Mouse (Mus musculus): ENCODE measurements around the gene Pitpnm2.

Gene Pitpnm2

GRCm38 (mm10) chr5:124111077-124111741 is 138.4 kb downstream of the Pitpnm2 start:
- no peaks in the 10 kb centered on the region for H3K36me3 ChIP-seq (ENCODE audit: insufficient read depth, low read length)
- peaks cover 18% of the 10 kb centered on the region for H3K4me1 ChIP-seq (replicated peaks; ENCODE audit: low read depth, low read length)
- no peaks in the 10 kb centered on the region for H3K27me3 ChIP-seq (ENCODE audit: insufficient read depth, low read length)
- TF ChIP-seq POU5F1 (IDR thresholded peaks at IDR 0.05; ENCODE audit: borderline replicate concordance, low read length): no peak
- no peak for TF ChIP-seq NANOG (IDR thresholded peaks at IDR 0.05; ENCODE audit: borderline replicate concordance, low read length)
- TF ChIP-seq CTCF (conservative IDR thresholded peaks at IDR 0.05; ENCODE audit: low read length): peak; percentile 79
- H3K4me3 ChIP-seq (replicated peaks; ENCODE audit: low read length): peak overlapping the region; percentile 82
- peaks cover 25% of the 10 kb centered on the region for H3K9me3 ChIP-seq (ENCODE audit: low read length)

GRCm38 (mm10) chr5:124103552-124103951 is 146.0 kb downstream of the Pitpnm2 start:
- no peaks in the 10 kb centered on the region for H3K27me3 ChIP-seq (ENCODE audit: insufficient read depth, low read length)
- no peaks in the 10 kb centered on the region for H3K4me1 ChIP-seq (replicated peaks; ENCODE audit: low read depth, low read length)
- no peaks in the 10 kb centered on the region for H3K36me3 ChIP-seq (ENCODE audit: insufficient read depth, low read length)

DNA sequence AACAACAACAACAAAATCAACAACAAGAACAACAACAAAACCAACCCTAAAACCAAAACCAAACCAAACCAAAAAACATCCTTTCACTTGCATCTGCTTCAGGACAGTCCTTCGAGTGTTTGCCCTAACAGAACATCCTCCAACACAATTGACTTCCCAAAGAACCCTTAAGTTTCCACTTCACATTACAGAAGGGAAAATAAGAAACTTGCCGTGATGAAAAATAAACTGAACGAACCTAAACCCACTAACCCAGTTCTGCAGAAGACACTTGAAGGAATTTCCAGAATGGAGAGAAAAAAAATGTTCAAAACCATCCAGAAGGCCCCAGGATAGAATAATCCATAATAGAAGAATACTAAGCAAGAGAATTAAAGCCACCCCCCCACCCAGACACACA is 146.5 kb downstream of the Pitpnm2 start:
- Histone ChIP-seq H3K9me3 (ENCODE audit: low read length) (peaks cover 38% of the 10 kb centered on the region), H3K27me3 (ENCODE audit: insufficient read depth, low read length) (no peaks in the 10 kb centered on the region), H3K4me3 (replicated peaks; ENCODE audit: low read length) (no peak overlapping the region), H3K4me1 (replicated peaks; ENCODE audit: low read depth, low read length) (no peaks in the 10 kb centered on the region), H3K36me3 (ENCODE audit: insufficient read depth, low read length) (no peaks in the 10 kb centered on the region)
- TF ChIP-seq NANOG (IDR thresholded peaks at IDR 0.05; ENCODE audit: borderline replicate concordance, low read length) (no peak), CTCF (conservative IDR thresholded peaks at IDR 0.05; ENCODE audit: low read length) (no peak), POU5F1 (IDR thresholded peaks at IDR 0.05; ENCODE audit: borderline replicate concordance, low read length) (no peak)

More at GRCm38 (mm10) chr5:124103552-124103951, 146.0 kb downstream of the Pitpnm2 start:
- peaks cover 38% of the 10 kb centered on the region for H3K9me3 ChIP-seq (ENCODE audit: low read length)
- no peak overlapping the region for H3K4me3 ChIP-seq (replicated peaks; ENCODE audit: low read length)
- TF ChIP-seq POU5F1 (IDR thresholded peaks at IDR 0.05; ENCODE audit: borderline replicate concordance, low read length) (no peak), NANOG (IDR thresholded peaks at IDR 0.05; ENCODE audit: borderline replicate concordance, low read length) (no peak), CTCF (conservative IDR thresholded peaks at IDR 0.05; ENCODE audit: low read length) (no peak)

GRCm38 (mm10) chr5:124102326-124102725 is 147.2 kb downstream of the Pitpnm2 start:
- H3K36me3 ChIP-seq (ENCODE audit: insufficient read depth, low read length): no peaks in the 10 kb centered on the region
- no peaks in the 10 kb centered on the region for H3K27me3 ChIP-seq (ENCODE audit: insufficient read depth, low read length)
- TF ChIP-seq CTCF (conservative IDR thresholded peaks at IDR 0.05; ENCODE audit: low read length): no peak
- TF ChIP-seq POU5F1 (IDR thresholded peaks at IDR 0.05; ENCODE audit: borderline replicate concordance, low read length): no peak
- no peak for TF ChIP-seq NANOG (IDR thresholded peaks at IDR 0.05; ENCODE audit: borderline replicate concordance, low read length)
- no peaks in the 10 kb centered on the region for H3K4me1 ChIP-seq (replicated peaks; ENCODE audit: low read depth, low read length)
- peaks cover 38% of the 10 kb centered on the region for H3K9me3 ChIP-seq (ENCODE audit: low read length)
- no peak overlapping the region for H3K4me3 ChIP-seq (replicated peaks; ENCODE audit: low read length)

DNA sequence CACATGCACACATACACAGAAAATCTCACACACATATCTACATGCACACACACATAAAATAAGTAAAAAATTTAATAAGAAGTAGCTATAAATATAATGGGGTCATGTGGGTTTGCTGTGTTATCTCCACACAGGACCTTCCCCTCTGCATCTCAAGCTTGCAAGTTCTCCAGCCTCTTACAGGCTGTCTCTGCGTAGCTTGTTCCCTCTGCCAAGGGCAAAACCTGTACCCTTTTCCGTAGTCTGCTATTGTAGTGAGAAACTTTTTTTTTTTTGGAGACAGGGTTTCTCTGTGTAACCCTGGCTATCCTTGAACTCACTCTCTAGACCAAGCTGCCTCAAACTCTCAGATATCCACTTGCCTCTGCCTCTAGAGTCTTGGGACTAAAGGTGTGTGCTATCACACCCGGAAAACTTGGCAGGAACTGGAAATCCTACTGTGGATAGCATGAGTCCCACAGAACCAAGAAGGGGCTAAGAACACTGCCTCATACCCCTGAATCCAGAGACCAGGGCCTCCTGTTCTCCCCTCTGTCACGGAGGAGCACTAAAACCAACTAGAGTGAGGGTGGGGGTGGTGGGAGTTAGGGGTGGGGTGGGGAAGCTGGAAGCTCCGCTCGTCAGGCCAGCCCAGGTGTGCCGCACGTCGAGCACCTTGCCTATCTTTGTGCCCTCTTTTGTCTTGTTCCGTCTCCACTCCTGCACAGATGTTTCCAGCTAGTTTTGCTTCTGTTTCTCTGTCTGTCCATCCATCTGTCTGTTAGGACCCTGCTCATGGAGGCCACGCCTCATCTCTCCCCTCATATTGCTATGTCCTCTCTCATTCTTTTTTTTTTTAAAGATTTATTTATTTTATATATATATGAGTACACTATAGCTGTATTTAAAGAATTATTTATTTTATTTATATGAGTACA is 149.2 kb downstream of the Pitpnm2 start:
- Histone ChIP-seq H3K9me3 (ENCODE audit: low read length) (peaks cover 38% of the 10 kb centered on the region), H3K27me3 (ENCODE audit: insufficient read depth, low read length) (peaks cover 2% of the 10 kb centered on the region), H3K36me3 (ENCODE audit: insufficient read depth, low read length) (no peaks in the 10 kb centered on the region), H3K4me1 (replicated peaks; ENCODE audit: low read depth, low read length) (peaks cover 3% of the 10 kb centered on the region), H3K4me3 (replicated peaks; ENCODE audit: low read length) (no peak overlapping the region)
- TF ChIP-seq CTCF (conservative IDR thresholded peaks at IDR 0.05; ENCODE audit: low read length): no peak
- TF ChIP-seq NANOG (IDR thresholded peaks at IDR 0.05; ENCODE audit: borderline replicate concordance, low read length): no peak
- TF ChIP-seq POU5F1 (IDR thresholded peaks at IDR 0.05; ENCODE audit: borderline replicate concordance, low read length): no peak

- no peak overlapping the region for H3K4me3 ChIP-seq (replicated peaks; ENCODE audit: low read length)
- H3K36me3 ChIP-seq (ENCODE audit: insufficient read depth, low read length): no peaks in the 10 kb centered on the region
- H3K9me3 ChIP-seq (ENCODE audit: low read length): peaks cover 33% of the 10 kb centered on the region
- TF ChIP-seq CTCF (conservative IDR thresholded peaks at IDR 0.05; ENCODE audit: low read length): no peak
- TF ChIP-seq NANOG (IDR thresholded peaks at IDR 0.05; ENCODE audit: borderline replicate concordance, low read length): no peak
- TF ChIP-seq POU5F1 (IDR thresholded peaks at IDR 0.05; ENCODE audit: borderline replicate concordance, low read length): no peak
- peaks cover 14% of the 10 kb centered on the region for H3K4me1 ChIP-seq (replicated peaks; ENCODE audit: low read depth, low read length)
- H3K27me3 ChIP-seq (ENCODE audit: insufficient read depth, low read length): peaks cover 16% of the 10 kb centered on the region
These were observed 150.6 kb downstream of the Pitpnm2 start for GRCm38 (mm10) chr5:124098923-124099322.

DNA sequence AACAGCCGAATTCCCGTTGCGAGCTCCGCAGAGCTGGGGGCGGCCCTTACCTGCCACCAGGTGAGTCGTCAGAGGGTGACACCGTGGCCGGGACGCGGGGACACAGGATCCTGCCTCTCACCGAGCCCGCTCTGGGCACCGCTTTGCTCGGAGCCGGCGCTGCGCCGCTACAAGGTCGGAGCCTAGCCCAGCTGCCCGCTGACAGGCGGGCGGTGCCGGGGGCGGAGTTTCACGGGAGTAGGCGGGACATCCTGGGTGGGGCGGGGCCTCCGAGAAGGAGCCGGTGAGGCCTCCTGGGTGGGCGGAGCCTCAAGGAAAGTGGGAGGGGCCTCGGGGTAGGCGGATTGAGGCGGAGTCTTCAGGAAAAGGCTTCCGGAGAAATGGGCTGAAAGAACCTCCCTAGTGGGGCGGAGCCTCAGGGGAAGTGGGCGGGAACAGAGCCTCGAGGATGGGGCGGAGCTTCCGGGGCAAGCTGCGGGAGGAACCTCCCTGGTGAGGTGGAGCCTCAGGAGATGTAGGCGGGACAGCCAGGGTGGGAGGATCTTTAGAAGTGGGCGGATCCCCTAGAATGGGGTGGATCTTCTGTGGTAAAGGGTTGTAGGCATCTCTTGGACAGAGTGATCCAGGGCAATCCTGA is 153.8 kb downstream of the Pitpnm2 start, which contains the start of gene Abcb9:
Gene Abcb9, minus strand, starts transcription at position 203 of the 637 bp plus-strand sequence.
- peaks cover 23% of the 10 kb centered on the region for H3K4me1 ChIP-seq (replicated peaks; ENCODE audit: low read depth, low read length)
- peak within 1 kb of the TSS; percentile 83 for H3K4me3 ChIP-seq (replicated peaks; ENCODE audit: low read length)
- peaks cover 23% of the 10 kb centered on the region for H3K27me3 ChIP-seq (ENCODE audit: insufficient read depth, low read length)
- no peak for TF ChIP-seq CTCF (conservative IDR thresholded peaks at IDR 0.05; ENCODE audit: low read length)
- no peak for TF ChIP-seq NANOG (IDR thresholded peaks at IDR 0.05; ENCODE audit: borderline replicate concordance, low read length)
- no peak for TF ChIP-seq POU5F1 (IDR thresholded peaks at IDR 0.05; ENCODE audit: borderline replicate concordance, low read length)
- peaks cover 7% of the 10 kb centered on the region for H3K9me3 ChIP-seq (ENCODE audit: low read length)
- H3K36me3 ChIP-seq (ENCODE audit: insufficient read depth, low read length): no peaks in the 10 kb centered on the region

DNA sequence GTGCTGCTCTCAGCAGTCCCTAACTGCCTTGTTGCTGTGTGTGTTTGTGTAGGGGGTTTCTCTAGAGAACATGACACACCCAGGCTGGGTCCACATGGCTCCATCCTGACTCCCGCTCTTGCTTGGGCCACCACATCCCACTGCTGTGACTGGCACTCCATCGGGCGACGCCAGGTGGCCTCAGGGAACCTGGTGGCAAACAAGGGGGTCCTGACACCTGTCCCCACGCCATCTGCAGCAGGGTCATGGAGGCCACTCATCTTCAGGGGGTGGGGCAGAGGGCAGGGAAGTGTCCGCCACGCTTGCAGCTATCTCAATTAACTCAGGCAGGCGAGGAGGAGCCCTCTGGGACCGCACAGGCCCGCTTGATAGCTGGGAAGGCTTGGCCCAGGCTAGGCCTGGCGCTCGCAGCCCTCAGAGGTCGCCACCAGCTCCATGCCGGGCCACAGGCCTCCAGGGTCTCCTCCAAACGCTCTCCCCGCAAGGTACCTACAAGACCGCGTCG is 154.4 kb downstream of the Pitpnm2 start:
- H3K9me3 ChIP-seq (ENCODE audit: low read length): peaks cover 7% of the 10 kb centered on the region
- H3K4me1 ChIP-seq (replicated peaks; ENCODE audit: low read depth, low read length): peaks cover 26% of the 10 kb centered on the region
- peak overlapping the region; percentile 83 for H3K4me3 ChIP-seq (replicated peaks; ENCODE audit: low read length)
- peaks cover 28% of the 10 kb centered on the region for H3K27me3 ChIP-seq (ENCODE audit: insufficient read depth, low read length)
- TF ChIP-seq POU5F1 (IDR thresholded peaks at IDR 0.05; ENCODE audit: borderline replicate concordance, low read length): no peak
- no peak for TF ChIP-seq CTCF (conservative IDR thresholded peaks at IDR 0.05; ENCODE audit: low read length)
- TF ChIP-seq NANOG (IDR thresholded peaks at IDR 0.05; ENCODE audit: borderline replicate concordance, low read length): no peak
- no peaks in the 10 kb centered on the region for H3K36me3 ChIP-seq (ENCODE audit: insufficient read depth, low read length)
